Mouse (Mus musculus): ENCODE results near the gene Pter. TPM values are rescaled to one million over a fixed set of nuclear protein-coding genes. Genes with fewer than 3 reads are reported as not detected.
A peak's percentile ranks its signal among the peaks of the same experiment; 100 is the strongest.

The Pter gene
- 11.9 and 12.0 TPM in 2 replicates for polyA plus RNA-seq (2012; rRNA removed)

DNA sequence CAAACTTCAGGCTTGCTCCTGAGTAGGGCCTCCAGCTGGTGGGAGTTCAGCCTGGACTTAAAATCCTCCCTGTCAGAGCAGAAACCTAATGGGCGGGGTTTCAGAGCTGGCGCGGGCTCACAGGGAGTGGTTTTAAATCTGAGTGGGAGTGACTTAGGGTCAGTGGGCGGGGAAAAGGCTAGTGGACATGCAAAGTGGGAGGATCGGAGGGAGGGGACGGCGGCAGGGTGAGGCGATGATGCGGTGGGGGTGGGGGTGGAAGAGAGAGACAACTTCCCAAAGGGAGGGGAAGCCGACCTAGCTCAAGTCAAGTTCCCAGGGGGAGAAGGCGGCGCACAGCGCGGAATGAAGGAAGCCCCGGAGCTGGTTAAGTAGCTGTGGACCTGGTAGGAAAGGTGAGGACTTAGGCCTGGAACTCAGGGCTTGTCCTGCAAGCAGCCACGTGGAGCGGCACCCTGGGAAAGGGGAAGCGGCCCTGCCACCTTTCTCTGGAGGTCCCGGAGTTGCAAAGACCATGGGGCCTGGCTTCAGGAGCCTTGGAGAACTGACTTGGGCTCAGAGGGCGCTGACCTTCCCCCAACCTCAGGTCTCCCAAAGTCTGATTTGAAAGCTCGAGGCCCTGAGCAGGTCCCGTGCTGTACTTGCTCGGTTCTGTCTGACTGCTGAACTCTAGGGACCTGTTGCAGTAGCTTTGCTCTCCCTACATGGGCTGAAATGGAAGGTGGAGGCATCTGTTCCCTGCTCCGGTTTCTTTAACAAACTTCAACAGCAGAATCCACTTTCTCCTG is at the start of gene Pter:
Gene Pter, plus strand, starts transcription at position 238 of the 788 bp plus-strand sequence.
- DNase-seq (ENCODE audit: low spot score): peak; percentile 49

GRCm38 (mm10) chr2:12874232-12874631 is 49.6 kb upstream of the Pter start:
- DNase-seq (ENCODE audit: low spot score): no peak

- no peak for DNase-seq (ENCODE audit: low spot score)
Measured at GRCm38 (mm10) chr2:12879492-12879891, 44.3 kb upstream of the Pter start.

GRCm38 (mm10) chr2:12881009-12881408 is 42.8 kb upstream of the Pter start:
- no peak for DNase-seq (ENCODE audit: low spot score)

- no peak for DNase-seq (ENCODE audit: low spot score)
Measured at GRCm38 (mm10) chr2:12883276-12883914, 40.4 kb upstream of the Pter start.

DNA sequence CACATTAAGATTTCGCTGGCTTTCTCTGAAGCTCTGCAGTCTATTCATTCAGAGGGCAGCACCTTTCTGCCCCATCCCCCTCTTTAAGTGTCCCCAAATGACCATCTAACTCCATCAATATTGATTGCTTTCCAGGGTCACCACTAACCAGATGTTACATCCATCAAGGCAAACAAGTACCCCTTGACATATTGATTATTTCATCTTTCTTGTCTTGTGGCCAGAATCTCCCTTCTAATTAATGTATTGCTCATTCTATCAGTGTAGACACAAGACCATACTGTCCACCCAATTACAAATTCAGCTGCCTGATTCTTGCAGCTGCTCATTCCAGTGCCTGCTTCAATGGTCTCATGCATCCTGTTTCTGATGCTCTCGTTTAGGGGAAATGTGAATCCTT is 36.8 kb upstream of the Pter start:
- DNase-seq (ENCODE audit: low spot score): no peak

GRCm38 (mm10) chr2:12905786-12906185 is 18.1 kb upstream of the Pter start:
- DNase-seq (ENCODE audit: low spot score): no peak

- DNase-seq (ENCODE audit: low spot score): no peak
Measured at GRCm38 (mm10) chr2:12925643-12926042, 1.8 kb downstream of the Pter start.

- no peak for DNase-seq (ENCODE audit: low spot score)
Measured at GRCm38 (mm10) chr2:12930338-12930737, 6.5 kb downstream of the Pter start.

DNA sequence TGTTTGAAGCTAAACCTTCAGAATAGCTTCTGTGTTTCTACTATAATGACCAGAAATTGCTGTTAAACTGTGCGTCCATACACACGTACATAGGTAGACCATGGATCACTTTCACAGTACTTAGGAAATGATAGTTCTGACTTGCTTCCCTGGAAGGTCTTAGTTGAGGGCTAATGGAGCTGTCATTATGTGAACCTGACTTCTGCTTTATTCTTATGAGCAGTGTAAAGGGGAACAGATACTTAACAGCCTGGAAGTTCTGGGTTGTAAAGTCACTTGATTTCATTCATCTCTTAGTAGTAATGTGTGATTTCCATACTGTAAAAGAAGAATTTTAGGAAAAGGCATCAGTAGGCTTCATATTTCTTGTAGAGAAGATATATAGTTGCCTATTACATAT is 10.1 kb downstream of the Pter start:
- DNase-seq (ENCODE audit: low spot score): no peak

GRCm38 (mm10) chr2:12935286-12935685 is 11.4 kb downstream of the Pter start:
- no peak for DNase-seq (ENCODE audit: low spot score)

- no peak for DNase-seq (ENCODE audit: low spot score)
Measured at GRCm38 (mm10) chr2:12937461-12938217, 13.8 kb downstream of the Pter start.

DNA sequence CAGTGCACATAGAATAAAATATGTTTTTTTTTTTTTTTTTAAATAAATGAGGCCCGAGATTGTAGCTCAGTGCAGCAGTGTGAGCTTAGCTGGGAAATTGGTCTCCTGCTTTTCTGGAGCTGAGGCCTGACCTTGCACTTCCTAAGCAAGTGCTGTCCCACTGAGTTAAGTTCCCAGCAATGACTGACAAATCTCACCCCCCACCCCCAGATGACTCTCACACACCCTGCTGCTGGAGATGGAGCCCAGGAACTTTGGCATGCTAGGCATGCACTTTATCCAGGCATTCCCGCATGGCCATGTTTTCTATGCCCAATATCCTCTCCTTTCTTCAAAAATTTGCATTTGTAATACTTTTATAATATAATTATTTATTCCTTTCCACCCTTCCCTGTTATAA is 14.8 kb downstream of the Pter start:
- no peak for DNase-seq (ENCODE audit: low spot score)

DNA sequence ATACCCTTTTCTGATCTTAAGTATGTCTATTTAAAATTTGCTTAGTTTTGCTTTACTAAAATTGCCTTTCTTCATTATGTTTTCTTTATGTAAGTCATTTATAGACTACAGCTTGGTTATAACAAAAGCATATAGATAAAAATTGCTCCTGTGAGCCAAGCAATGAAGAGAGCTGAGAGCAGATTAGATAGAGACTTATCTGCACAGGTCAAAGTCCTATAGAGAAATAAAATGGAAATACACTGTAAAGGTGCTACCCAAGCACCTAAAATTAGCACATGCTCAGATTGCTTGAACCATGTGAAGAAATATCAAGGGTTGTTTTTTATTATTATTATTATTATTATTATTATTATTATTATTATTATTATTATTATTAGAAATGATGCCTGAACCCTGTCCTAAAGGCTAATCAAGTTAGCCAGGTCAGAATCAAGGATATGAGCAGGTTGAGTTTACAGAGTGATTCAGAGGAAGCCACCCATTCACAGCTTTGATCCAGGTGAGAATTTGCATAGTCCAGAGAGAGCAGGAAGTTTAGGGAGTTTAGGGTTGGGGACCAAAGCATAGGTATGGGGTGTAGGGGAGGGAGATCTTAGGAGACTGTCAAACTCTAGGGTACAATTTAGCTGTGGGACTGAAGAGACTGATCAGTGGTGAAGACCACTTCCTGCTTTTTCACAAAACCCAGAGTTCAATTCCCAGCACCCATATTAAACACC is 33.0 kb downstream of the Pter start:
- no peak for DNase-seq (ENCODE audit: low spot score)

DNA sequence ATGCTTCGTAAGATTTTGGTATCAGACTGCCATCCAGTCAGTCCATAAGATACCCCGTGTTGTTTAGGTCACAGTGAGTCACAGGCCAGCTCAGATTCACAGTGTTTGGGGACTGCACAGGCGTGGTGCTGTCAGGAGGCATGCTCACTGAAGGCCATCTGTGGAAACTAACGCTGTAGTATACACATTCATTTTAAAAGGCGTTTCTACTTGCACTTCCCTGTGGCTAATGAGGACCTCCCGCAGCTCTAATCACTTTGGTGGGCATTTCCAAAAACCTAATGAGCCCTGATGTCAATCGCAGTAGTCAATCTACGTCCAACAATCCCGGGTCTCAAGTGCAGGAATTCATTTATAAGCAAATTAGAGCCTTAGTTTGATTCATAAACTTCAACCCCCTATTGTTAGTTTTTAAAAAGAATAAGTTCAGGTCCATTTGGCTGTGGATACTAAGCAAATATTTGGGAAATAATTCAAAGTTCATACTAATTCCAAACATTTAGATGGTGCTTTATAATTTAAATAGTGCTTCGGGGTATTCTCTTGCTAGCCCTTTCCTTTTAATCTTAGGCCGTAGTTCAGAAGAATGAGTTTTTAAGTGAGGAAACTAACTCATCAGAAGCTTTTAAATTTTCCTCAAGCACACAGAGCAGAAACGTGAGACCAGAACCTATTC is 46.3 kb downstream of the Pter start:
- DNase-seq (ENCODE audit: low spot score): no peak

- no peak for DNase-seq (ENCODE audit: low spot score)
Measured at GRCm38 (mm10) chr2:12973752-12974151, 49.9 kb downstream of the Pter start.

DNA sequence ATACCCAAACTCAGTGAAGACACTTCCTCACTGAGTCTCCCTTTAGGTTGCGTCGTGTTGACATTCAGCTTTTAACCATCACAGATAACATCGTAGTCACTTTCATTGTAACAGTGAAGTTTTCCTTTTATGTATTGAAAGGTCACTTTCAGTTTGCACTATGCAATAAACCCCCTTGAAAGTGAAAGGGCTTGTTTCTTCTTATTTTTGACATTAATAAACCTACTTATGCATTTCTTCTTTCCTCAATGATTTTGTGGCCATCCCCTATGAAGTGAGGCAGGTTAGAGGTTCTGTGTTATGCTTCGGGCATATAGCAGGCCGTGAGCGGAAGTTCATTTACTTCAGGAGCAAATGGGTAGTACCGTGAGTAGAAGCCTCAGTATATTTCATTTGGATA is 53.5 kb downstream of the Pter start:
- no peak for DNase-seq (ENCODE audit: low spot score)

GRCm38 (mm10) chr2:12978771-12979170 is 54.9 kb downstream of the Pter start:
- DNase-seq (ENCODE audit: low spot score): no peak

GRCm38 (mm10) chr2:12984901-12985732 is 61.3 kb downstream of the Pter start:
- DNase-seq (ENCODE audit: low spot score): no peak

GRCm38 (mm10) chr2:13000026-13000425 is 76.2 kb downstream of the Pter start:
- DNase-seq (ENCODE audit: low spot score): no peak

All from urinary bladder, adult 2 months (tissue).